Mouse (Mus musculus) embryonic facial prominence, embryonic 10.5 days (tissue): ENCODE measurements around the gene Znhit2. TPM values are rescaled to one million over a fixed set of nuclear protein-coding genes. Genes with fewer than 3 reads are reported as not detected.
A peak's percentile ranks its signal among the peaks of the same experiment; 100 is the strongest.

Source experiments
- DNase-seq: peaks from one replicate; pipeline ENCODE4 v3.0.0-alpha.2; 2017; ENCODE audit warnings: low spot score
- H3K27ac ChIP-seq: fragments of 300-500 bp; sonication (generic); replicated peaks from 2 replicates; pipeline ENCODE4 v1.5.1; 2016; ENCODE audit warnings: mild to moderate bottlenecking
- H3K27me3 ChIP-seq: fragments of 300-500 bp; sonication (generic); replicated peaks from 2 replicates; pipeline ENCODE4 v1.6.1; 2016; ENCODE audit warnings: low read depth, mild to moderate bottlenecking; ENCODE audit not compliant: poor library complexity, severe bottlenecking
- H3K36me3 ChIP-seq: fragments of 300-500 bp; sonication (generic); replicated peaks from 2 replicates; pipeline ENCODE4 v1.6.1; 2016; ENCODE audit warnings: mild to moderate bottlenecking, moderate library complexity
- H3K4me1 ChIP-seq: fragments of 300-500 bp; sonication (generic); 2 replicates; pipeline ENCODE4 v1.6.1; 2016
- H3K4me3 ChIP-seq: fragments of 300-500 bp; sonication (generic); 2 replicates; pipeline ENCODE4 v1.5.1; 2016; ENCODE audit warnings: mild to moderate bottlenecking, moderate library complexity
- H3K9me3 ChIP-seq: fragments of 300-500 bp; sonication (generic); 2 replicates; pipeline ENCODE4 v1.6.1; 2016; ENCODE audit warnings: mild to moderate bottlenecking
- WGBS: fragments of 180-500 bp; shearing (Covaris S2); methylation state at CpG from one replicate; pipeline ENCODE4 v1.1.7; 2016; 5-methylcytosine and 5-hydroxymethylcytosine counted together
- polyA plus RNA-seq: library from polyadenylated mRNA; unstranded; fragments of >200 nt; fragmentation: Nextera tagmentation; extraction: Ambion mirVana; gene quantifications from 2 replicates; pipeline ENCODE4 v1.2.1, GENCODE M21; 2016

Znhit2 gene
- polyA plus RNA-seq, 1 experiment from 2014 or later = 35.6 TPM

GRCm38 (mm10) chr19:6048681-6049410 lies 12.1 kb upstream of the Znhit2 start:
- Histone ChIP-seq H3K27ac (no peak overlapping the region), H3K4me3 (peak overlapping the region; percentile 82; the same call in 1 of the 2 replicates), H3K27me3 (no peaks in the 10 kb centered on the region), H3K36me3 (peaks cover 60% of the 10 kb centered on the region), H3K4me1 (peaks cover 26% of the 10 kb centered on the region), H3K9me3 (no peaks in the 10 kb centered on the region)
- 87% methylated on average over 11 of the region's 11 CpGs for WGBS
- no peak for DNase-seq

GRCm38 (mm10) chr19:6052516-6052915 lies 8.5 kb upstream of the Znhit2 start:
- peaks cover 85% of the 10 kb centered on the region for H3K36me3 ChIP-seq
- no peak overlapping the region for H3K4me3 ChIP-seq
- 91% methylated on average over 7 of the region's 7 CpGs for WGBS

GRCm38 (mm10) chr19:6054296-6054695 lies 6.7 kb upstream of the Znhit2 start:
- peaks cover 20% of the 10 kb centered on the region for H3K4me1 ChIP-seq
- H3K27me3 ChIP-seq = no peaks in the 10 kb centered on the region
- no peak overlapping the region for H3K4me3 ChIP-seq
- 86% methylated on average over 5 of the region's 5 CpGs for WGBS
- H3K9me3 ChIP-seq = no peaks in the 10 kb centered on the region
- no peak overlapping the region for H3K27ac ChIP-seq
- H3K36me3 ChIP-seq = peaks cover 79% of the 10 kb centered on the region
- no peak for DNase-seq

More at GRCm38 (mm10) chr19:6052516-6052915, 8.5 kb upstream of the Znhit2 start:
- H3K27ac ChIP-seq = no peak overlapping the region
- no peaks in the 10 kb centered on the region for H3K9me3 ChIP-seq
- no peak for DNase-seq
- peaks cover 24% of the 10 kb centered on the region for H3K4me1 ChIP-seq
- no peaks in the 10 kb centered on the region for H3K27me3 ChIP-seq

GRCm38 (mm10) chr19:6056696-6057095 lies 4.3 kb upstream of the Znhit2 start:
- H3K4me1 ChIP-seq = peaks cover 29% of the 10 kb centered on the region
- H3K27me3 ChIP-seq = no peaks in the 10 kb centered on the region
- peak overlapping the region; percentile 70 for H3K4me3 ChIP-seq
- DNase-seq = no peak
- H3K27ac ChIP-seq = no peak overlapping the region
- H3K9me3 ChIP-seq = no peaks in the 10 kb centered on the region
- H3K36me3 ChIP-seq = peaks cover 65% of the 10 kb centered on the region
- 70% methylated on average over 4 of the region's 4 CpGs for WGBS

- Histone ChIP-seq H3K27ac (peak within 1 kb of the TSS; percentile 90), H3K36me3 (peaks cover 61% of the 10 kb centered on the region)
- WGBS = under 1% methylated on average over 63 of the region's 63 CpGs
Observed at GRCm38 (mm10) chr19:6057313-6058096, 3.5 kb upstream of the Znhit2 start, which contains the start of the genes Mrpl49 and Fau. Gene Mrpl49 (minus strand): TSS chr19:6057785. Gene Fau (plus strand): TSS chr19:6057844.

GRCm38 (mm10) chr19:6058513-6058912 lies 2.5 kb upstream of the Znhit2 start:
- Histone ChIP-seq H3K9me3 (no peaks in the 10 kb centered on the region), H3K4me1 (peaks cover 45% of the 10 kb centered on the region), H3K36me3 (peaks cover 61% of the 10 kb centered on the region), H3K27me3 (no peaks in the 10 kb centered on the region), H3K4me3 (peak overlapping the region; percentile 70), H3K27ac (peak overlapping the region; percentile 90)
- no peak for DNase-seq
- WGBS = 36% methylated on average over 5 of the region's 5 CpGs

More at GRCm38 (mm10) chr19:6057313-6058096, 3.5 kb upstream of the Znhit2 start, which contains the start of the genes Mrpl49 and Fau:
- peak within 1 kb of the TSS; percentile 70 for H3K4me3 ChIP-seq
- H3K4me1 ChIP-seq = peaks cover 37% of the 10 kb centered on the region
- DNase-seq = peak; percentile 99
- H3K9me3 ChIP-seq = no peaks in the 10 kb centered on the region
- no peaks in the 10 kb centered on the region for H3K27me3 ChIP-seq

- no peak overlapping the region for H3K27ac ChIP-seq
- peak overlapping the region; percentile 70 for H3K4me3 ChIP-seq
- no peaks in the 10 kb centered on the region for H3K9me3 ChIP-seq
- H3K4me1 ChIP-seq = peaks cover 45% of the 10 kb centered on the region
- H3K36me3 ChIP-seq = peaks cover 61% of the 10 kb centered on the region
- no peak for DNase-seq
- WGBS = 86% methylated on average over 5 of the region's 5 CpGs
- no peaks in the 10 kb centered on the region for H3K27me3 ChIP-seq
Observed at GRCm38 (mm10) chr19:6058966-6059365, 2.0 kb upstream of the Znhit2 start.

GRCm38 (mm10) chr19:6061641-6062302 lies 780 bp downstream of the Znhit2 start:
- no peaks in the 10 kb centered on the region for H3K9me3 ChIP-seq
- 3% methylated on average over 44 of the region's 44 CpGs for WGBS
- peak overlapping the region; percentile 94 for H3K4me3 ChIP-seq
- H3K27me3 ChIP-seq = no peaks in the 10 kb centered on the region
- H3K36me3 ChIP-seq = peaks cover 38% of the 10 kb centered on the region
- DNase-seq = peak; percentile 56
- H3K27ac ChIP-seq = peak overlapping the region; percentile 94
- H3K4me1 ChIP-seq = peaks cover 45% of the 10 kb centered on the region

- no peaks in the 10 kb centered on the region for H3K9me3 ChIP-seq
- H3K36me3 ChIP-seq = peaks cover 38% of the 10 kb centered on the region
- peak overlapping the region; percentile 94 for H3K27ac ChIP-seq
- peaks cover 49% of the 10 kb centered on the region for H3K4me1 ChIP-seq
- peak; percentile 8 for DNase-seq
- H3K4me3 ChIP-seq = peak overlapping the region; percentile 94
- H3K27me3 ChIP-seq = no peaks in the 10 kb centered on the region
- WGBS = 75% methylated on average over 5 of the region's 5 CpGs
Observed at GRCm38 (mm10) chr19:6062418-6062817, 1.4 kb downstream of the Znhit2 start.

- DNase-seq = peak; percentile 7
- Histone ChIP-seq H3K27me3 (no peaks in the 10 kb centered on the region), H3K4me3 (peak overlapping the region; percentile 94; the same call in 1 of the 2 replicates), H3K27ac (no peak overlapping the region), H3K4me1 (peaks cover 56% of the 10 kb centered on the region), H3K9me3 (no peaks in the 10 kb centered on the region), H3K36me3 (peaks cover 38% of the 10 kb centered on the region)
- 94% methylated on average over 6 of the region's 6 CpGs for WGBS
Observed at GRCm38 (mm10) chr19:6063081-6063480, 2.1 kb downstream of the Znhit2 start.

- Histone ChIP-seq H3K4me1 (peaks cover 43% of the 10 kb centered on the region), H3K27ac (peak overlapping the region; percentile 81), H3K4me3 (peak overlapping the region; percentile 66), H3K9me3 (no peaks in the 10 kb centered on the region), H3K27me3 (no peaks in the 10 kb centered on the region), H3K36me3 (peaks cover 51% of the 10 kb centered on the region)
- WGBS = 42% methylated on average over 5 of the region's 5 CpGs
- no peak for DNase-seq
Observed at GRCm38 (mm10) chr19:6066571-6066970, 5.6 kb downstream of the Znhit2 start.
